Mouse (Mus musculus) liver, embryonic 12.5 days (tissue): Measurements from ENCODE around the gene Timm10b. TPM values are rescaled to one million over a fixed set of nuclear protein-coding genes. Genes with fewer than 3 reads are reported as not detected.

ENCODE experiments used
- ATAC-seq: fragments of 200-750 bp; cut with Nextera tagmentation; 2 replicates; pipeline ENCODE4 v1.8.0; 2017; ENCODE audit warnings: moderate number of reproducible peaks, mild to moderate bottlenecking, moderate library complexity
- H3K27ac ChIP-seq: fragments of 300-500 bp; sonication (generic); 2 replicates; pipeline ENCODE4 v1.5.1; 2016; ENCODE audit warnings: mild to moderate bottlenecking
- H3K27me3 ChIP-seq: fragments of 300-500 bp; sonication (generic); replicated peaks from 2 replicates; pipeline ENCODE4 v1.6.1; 2016; ENCODE audit warnings: mild to moderate bottlenecking, moderate library complexity
- H3K36me3 ChIP-seq: fragments of 300-500 bp; sonication (generic); 2 replicates; pipeline ENCODE4 v1.6.1; 2016; ENCODE audit warnings: mild to moderate bottlenecking, moderate library complexity
- H3K4me1 ChIP-seq: fragments of 300-500 bp; sonication (generic); 2 replicates; pipeline ENCODE4 v1.6.1; 2016
- H3K4me2 ChIP-seq: fragments of 300-500 bp; sonication (generic); 2 replicates; pipeline ENCODE4 v1.6.1; 2016; ENCODE audit warnings: mild to moderate bottlenecking, moderate library complexity
- H3K4me3 ChIP-seq: fragments of 300-500 bp; sonication (generic); 2 replicates; pipeline ENCODE4 v1.5.1; 2016; ENCODE audit warnings: mild to moderate bottlenecking, moderate library complexity
- H3K9ac ChIP-seq: fragments of 300-500 bp; sonication (generic); 2 replicates; pipeline ENCODE4 v1.6.1; 2016; ENCODE audit warnings: mild to moderate bottlenecking, moderate library complexity
- H3K9me3 ChIP-seq: fragments of 300-500 bp; sonication (generic); replicated peaks from 2 replicates; pipeline ENCODE4 v1.6.1; 2016; ENCODE audit warnings: mild to moderate bottlenecking, moderate library complexity
- WGBS: fragments of 180-500 bp; shearing (Covaris S2); methylation state at CpG from one replicate; pipeline ENCODE4 v1.1.7; 2016; ENCODE audit not compliant: insufficient replicate concordance; 5-methylcytosine and 5-hydroxymethylcytosine counted together
- polyA plus RNA-seq: library from polyadenylated mRNA; unstranded; fragments of >200 nt; fragmentation: Nextera tagmentation; extraction: Ambion mirVana; gene quantifications from 2 replicates; pipeline ENCODE4 v1.2.1, GENCODE M21; 2016

Gene Timm10b
- 159 and 163 TPM in 2 replicates for polyA plus RNA-seq

DNA sequence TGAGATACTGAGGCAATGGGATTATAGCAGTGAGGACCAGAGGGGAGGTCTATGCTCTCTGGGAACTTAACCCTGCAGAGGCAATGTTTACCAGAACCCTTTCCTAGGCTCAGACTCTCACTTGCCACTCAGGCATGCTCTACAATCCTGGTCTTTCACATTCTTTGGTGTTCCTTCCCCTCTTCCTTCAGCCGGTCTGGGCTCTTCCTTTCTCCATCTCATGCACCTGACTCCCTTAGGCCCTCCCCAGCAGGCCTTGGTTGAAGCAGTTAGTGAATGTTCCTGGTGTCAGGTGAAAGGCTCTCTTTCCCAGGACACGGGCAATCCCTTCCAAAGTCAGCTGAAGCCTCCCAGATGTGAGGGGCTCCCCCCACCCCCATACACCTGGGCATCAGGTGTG is at the start of gene Timm10b:
Timm10b (plus strand) TSS at position 301 of the 400 bp plus-strand sequence.
- Histone ChIP-seq H3K9me3 (no peaks in the 10 kb centered on the region), H3K36me3 (peaks cover 55% of the 10 kb centered on the region), H3K4me1 (peaks cover 47% of the 10 kb centered on the region), H3K9ac (peak within 1 kb of the TSS; percentile 85), H3K27me3 (no peaks in the 10 kb centered on the region), H3K27ac (peak within 1 kb of the TSS; percentile 84), H3K4me2 (peak within 1 kb of the TSS; percentile 96), H3K4me3 (peak within 1 kb of the TSS; percentile 88)
- 2% methylated on average over 2 of the region's 2 CpGs for WGBS
- peak; percentile 4 for ATAC-seq

GRCm38 (mm10) chr7:105590097-105590496 is 49.8 kb upstream of the Timm10b start:
- H3K36me3 ChIP-seq = peaks cover 9% of the 10 kb centered on the region; the same call in 1 of the 2 replicates
- H3K4me3 ChIP-seq = no peak overlapping the region
- H3K27ac ChIP-seq = no peak overlapping the region
- H3K9me3 ChIP-seq = no peaks in the 10 kb centered on the region
- H3K4me2 ChIP-seq = no peak overlapping the region
- WGBS = 34% methylated on average over 7 of the region's 7 CpGs
- no peaks in the 10 kb centered on the region for H3K27me3 ChIP-seq
- no peak for ATAC-seq
- H3K9ac ChIP-seq = no peak overlapping the region
- no peaks in the 10 kb centered on the region for H3K4me1 ChIP-seq

DNA sequence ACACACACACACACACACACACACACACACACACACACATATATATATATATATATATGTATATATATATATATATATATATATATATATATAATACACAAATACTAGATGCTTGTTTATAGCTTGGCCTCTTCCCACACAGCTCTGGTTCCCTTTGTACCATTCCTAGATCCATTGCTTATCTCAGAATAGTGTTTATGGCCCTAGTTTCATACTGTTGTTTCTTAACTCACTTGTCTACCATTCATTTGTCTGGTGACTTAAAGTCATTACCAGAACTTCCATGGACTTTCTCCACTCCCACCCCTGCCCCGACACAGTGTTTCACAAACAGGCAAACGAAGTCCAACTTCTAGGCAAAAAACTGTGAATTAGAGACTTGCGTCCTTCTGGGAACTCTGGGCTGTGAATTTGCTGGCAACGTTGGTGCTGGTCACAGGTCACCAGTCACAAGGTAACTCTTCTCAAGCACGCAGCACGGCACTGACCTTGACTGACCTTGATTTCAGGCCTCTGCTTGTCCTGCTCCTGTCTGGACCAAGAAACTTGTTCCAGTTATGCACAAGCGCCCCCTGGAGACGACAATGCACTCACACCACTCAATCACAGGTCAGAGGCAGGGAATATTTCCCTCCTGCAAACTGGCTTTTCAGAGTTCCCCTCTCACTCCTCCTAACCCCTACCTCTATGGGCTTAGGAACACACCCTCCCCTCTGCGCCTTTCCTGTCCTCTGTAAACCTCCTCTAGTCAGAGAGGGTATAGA is 36.8 kb upstream of the Timm10b start:
- no peaks in the 10 kb centered on the region for H3K27me3 ChIP-seq
- H3K27ac ChIP-seq = no peak overlapping the region
- 38% methylated on average over 9 of the region's 9 CpGs for WGBS
- H3K4me3 ChIP-seq = no peak overlapping the region
- no peak overlapping the region for H3K9ac ChIP-seq
- peak; percentile 52 for ATAC-seq
- H3K4me1 ChIP-seq = no peaks in the 10 kb centered on the region
- no peaks in the 10 kb centered on the region for H3K36me3 ChIP-seq
- H3K9me3 ChIP-seq = no peaks in the 10 kb centered on the region
- no peak overlapping the region for H3K4me2 ChIP-seq

- WGBS = 47% methylated on average over 3 of the region's 3 CpGs
- Histone ChIP-seq H3K4me3 (no peak overlapping the region), H3K36me3 (peaks cover 27% of the 10 kb centered on the region), H3K9me3 (no peaks in the 10 kb centered on the region), H3K4me1 (no peaks in the 10 kb centered on the region), H3K9ac (no peak overlapping the region), H3K27ac (no peak overlapping the region), H3K27me3 (no peaks in the 10 kb centered on the region), H3K4me2 (no peak overlapping the region)
- ATAC-seq = no peak
These were observed 31.4 kb upstream of the Timm10b start for GRCm38 (mm10) chr7:105608467-105608866.

- Histone ChIP-seq H3K4me3 (no peak overlapping the region), H3K4me2 (no peak overlapping the region), H3K27ac (no peak overlapping the region), H3K27me3 (no peaks in the 10 kb centered on the region), H3K4me1 (0 out of 2 replicates have a peak, but pooled peaks cover 3% of the 10 kb centered on the region), H3K9ac (no peak overlapping the region), H3K36me3 (peaks cover 43% of the 10 kb centered on the region), H3K9me3 (no peaks in the 10 kb centered on the region)
- ATAC-seq = no peak
- WGBS = 60% methylated on average over 1 of the region's 1 CpGs
These were observed 28.1 kb upstream of the Timm10b start for GRCm38 (mm10) chr7:105611767-105612166.

- no peak overlapping the region for H3K4me2 ChIP-seq
- peaks cover 70% of the 10 kb centered on the region for H3K36me3 ChIP-seq
- ATAC-seq = no peak
- no peaks in the 10 kb centered on the region for H3K9me3 ChIP-seq
- no peak overlapping the region for H3K27ac ChIP-seq
- H3K4me3 ChIP-seq = no peak overlapping the region
- WGBS = 63% methylated on average over 1 of the region's 1 CpGs
- no peak overlapping the region for H3K9ac ChIP-seq
- H3K27me3 ChIP-seq = no peaks in the 10 kb centered on the region
- 0 out of 2 replicates have a peak, but pooled peaks cover 4% of the 10 kb centered on the region for H3K4me1 ChIP-seq
These were observed 25.5 kb upstream of the Timm10b start for GRCm38 (mm10) chr7:105614400-105614799.

GRCm38 (mm10) chr7:105615720-105616119 is 24.1 kb upstream of the Timm10b start:
- no peaks in the 10 kb centered on the region for H3K27me3 ChIP-seq
- H3K36me3 ChIP-seq = peaks cover 65% of the 10 kb centered on the region
- H3K27ac ChIP-seq = no peak overlapping the region
- H3K4me1 ChIP-seq = 0 out of 2 replicates have a peak, but pooled peaks cover 4% of the 10 kb centered on the region
- H3K4me3 ChIP-seq = no peak overlapping the region
- no peak for ATAC-seq
- 64% methylated on average over 1 of the region's 1 CpGs for WGBS
- no peak overlapping the region for H3K4me2 ChIP-seq
- H3K9me3 ChIP-seq = no peaks in the 10 kb centered on the region
- no peak overlapping the region for H3K9ac ChIP-seq

DNA sequence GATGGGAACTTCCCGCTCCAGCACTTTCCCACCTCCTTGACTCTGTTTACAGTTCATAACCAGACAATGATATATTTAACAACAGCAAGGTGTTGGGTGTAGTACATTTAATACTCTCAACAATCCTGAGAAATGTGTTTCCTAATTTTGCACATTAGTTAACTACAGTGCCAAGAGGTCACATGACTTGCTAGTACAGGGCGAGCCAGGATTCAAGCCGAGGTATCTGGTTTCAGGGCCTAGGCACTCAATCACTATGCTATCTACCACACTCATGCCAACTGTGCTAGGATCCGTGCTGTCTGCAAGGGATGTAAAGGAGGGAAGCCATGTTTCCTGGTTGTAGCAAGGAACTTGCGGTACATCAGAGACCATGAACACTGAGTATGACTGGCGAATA is 23.3 kb upstream of the Timm10b start:
- H3K4me2 ChIP-seq = no peak overlapping the region
- 76% methylated on average over 6 of the region's 6 CpGs for WGBS
- 0 out of 2 replicates have a peak, but pooled peaks cover 4% of the 10 kb centered on the region for H3K4me1 ChIP-seq
- H3K36me3 ChIP-seq = peaks cover 57% of the 10 kb centered on the region
- no peaks in the 10 kb centered on the region for H3K27me3 ChIP-seq
- H3K4me3 ChIP-seq = no peak overlapping the region
- no peak for ATAC-seq
- H3K27ac ChIP-seq = no peak overlapping the region
- H3K9ac ChIP-seq = no peak overlapping the region
- no peaks in the 10 kb centered on the region for H3K9me3 ChIP-seq

DNA sequence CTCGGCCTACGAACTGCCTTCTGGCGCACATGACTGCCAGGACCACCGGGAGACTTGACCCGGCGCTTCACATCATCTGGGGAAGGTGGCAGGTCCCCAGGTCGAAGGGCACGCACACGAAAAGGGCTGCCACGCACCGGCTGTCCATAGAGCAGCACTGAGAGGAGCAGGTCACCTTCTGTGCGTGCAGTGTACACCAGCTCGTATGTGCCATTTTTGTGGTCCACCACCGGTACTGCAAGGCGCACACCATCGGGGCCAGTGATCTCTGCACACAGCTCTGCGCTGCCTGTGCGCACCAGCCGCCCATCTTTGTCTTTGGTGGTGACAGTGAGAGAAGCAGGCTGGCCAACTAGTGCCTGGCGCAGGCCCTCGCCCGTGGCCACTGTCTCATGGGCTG is 22.0 kb upstream of the Timm10b start:
- ATAC-seq = no peak
- no peaks in the 10 kb centered on the region for H3K9me3 ChIP-seq
- H3K4me2 ChIP-seq = no peak overlapping the region
- no peaks in the 10 kb centered on the region for H3K27me3 ChIP-seq
- WGBS = 90% methylated on average over 22 of the region's 22 CpGs
- no peak overlapping the region for H3K4me3 ChIP-seq
- H3K4me1 ChIP-seq = 0 out of 2 replicates have a peak, but pooled peaks cover 4% of the 10 kb centered on the region
- no peak overlapping the region for H3K27ac ChIP-seq
- H3K9ac ChIP-seq = no peak overlapping the region
- H3K36me3 ChIP-seq = peaks cover 54% of the 10 kb centered on the region

DNA sequence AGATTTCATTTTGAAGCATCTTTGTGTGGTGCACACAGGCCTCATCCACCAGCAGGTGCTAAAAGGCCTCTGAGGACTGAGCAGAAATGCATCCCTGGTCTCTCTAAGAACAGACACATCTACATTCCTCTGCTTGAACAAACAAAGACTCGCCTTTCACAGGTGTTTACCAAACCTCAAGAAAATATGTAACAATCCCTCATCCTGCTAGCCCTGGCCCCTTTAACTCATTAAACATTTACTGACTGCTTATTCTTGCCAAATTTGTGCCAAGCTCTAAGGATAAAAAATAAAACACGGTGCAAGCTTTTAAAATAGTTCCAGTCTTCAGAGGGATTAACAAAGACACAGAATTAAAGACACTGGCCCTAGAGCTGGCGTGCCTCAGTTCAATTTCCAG is 20.2 kb upstream of the Timm10b start:
- H3K9ac ChIP-seq = no peak overlapping the region
- ATAC-seq = no peak
- peaks cover 51% of the 10 kb centered on the region for H3K36me3 ChIP-seq
- no peaks in the 10 kb centered on the region for H3K9me3 ChIP-seq
- H3K27me3 ChIP-seq = no peaks in the 10 kb centered on the region
- no peak overlapping the region for H3K4me3 ChIP-seq
- H3K27ac ChIP-seq = no peak overlapping the region
- 61% methylated on average over 3 of the region's 3 CpGs for WGBS
- H3K4me2 ChIP-seq = no peak overlapping the region
- H3K4me1 ChIP-seq = 0 out of 2 replicates have a peak, but pooled peaks cover 4% of the 10 kb centered on the region

GRCm38 (mm10) chr7:105621053-105621452 is 18.8 kb upstream of the Timm10b start:
- Histone ChIP-seq H3K27me3 (no peaks in the 10 kb centered on the region), H3K27ac (no peak overlapping the region), H3K4me1 (0 out of 2 replicates have a peak, but pooled peaks cover 4% of the 10 kb centered on the region), H3K4me2 (no peak overlapping the region), H3K9me3 (no peaks in the 10 kb centered on the region), H3K4me3 (no peak overlapping the region), H3K36me3 (peaks cover 45% of the 10 kb centered on the region), H3K9ac (no peak overlapping the region)
- ATAC-seq = no peak
- WGBS = 75% methylated on average over 4 of the region's 4 CpGs

- Histone ChIP-seq H3K9ac (no peak overlapping the region), H3K36me3 (peaks cover 41% of the 10 kb centered on the region), H3K4me3 (no peak overlapping the region), H3K27me3 (no peaks in the 10 kb centered on the region), H3K4me2 (no peak overlapping the region), H3K9me3 (no peaks in the 10 kb centered on the region), H3K27ac (no peak overlapping the region), H3K4me1 (0 out of 2 replicates have a peak, but pooled peaks cover 1% of the 10 kb centered on the region)
- no peak for ATAC-seq
- WGBS = 65% methylated on average over 8 of the region's 8 CpGs
These were observed 18.1 kb upstream of the Timm10b start for GRCm38 (mm10) chr7:105621646-105622292.
